Mouse (Mus musculus) limb, embryonic 10.5 days (tissue): ENCODE measurements around the gene Qpctl. TPM values are rescaled to one million over a fixed set of nuclear protein-coding genes. Genes with fewer than 3 reads are reported as not detected.
"Not testable (repeated sequence)": the region's sequence is repeated elsewhere in the genome, so short reads cannot be mapped to it uniquely, and the experiment has no call there.

Experiments
- DNase-seq: peaks from one replicate; pipeline ENCODE4 v3.0.0-alpha.2; 2017; ENCODE audit warnings: low spot score
- H3K27ac ChIP-seq: fragments of 300-500 bp; sonication (generic); 2 replicates; pipeline ENCODE4 v1.5.1; 2016; ENCODE audit warnings: mild to moderate bottlenecking
- H3K27me3 ChIP-seq: fragments of 300-500 bp; sonication (generic); 2 replicates; pipeline ENCODE4 v1.6.1; 2016; ENCODE audit warnings: low read depth, mild to moderate bottlenecking; ENCODE audit not compliant: poor library complexity, severe bottlenecking
- H3K36me3 ChIP-seq: fragments of 300-500 bp; sonication (generic); 2 replicates; pipeline ENCODE4 v1.6.1; 2016; ENCODE audit warnings: mild to moderate bottlenecking, moderate library complexity
- H3K4me1 ChIP-seq: fragments of 300-500 bp; sonication (generic); 2 replicates; pipeline ENCODE4 v1.6.1; 2016
- H3K4me3 ChIP-seq: fragments of 300-500 bp; sonication (generic); 2 replicates; pipeline ENCODE4 v1.5.1; 2016; ENCODE audit warnings: mild to moderate bottlenecking, moderate library complexity
- H3K9me3 ChIP-seq: fragments of 300-500 bp; sonication (generic); replicated peaks from 2 replicates; pipeline ENCODE4 v1.6.1; 2016; ENCODE audit warnings: mild to moderate bottlenecking
- WGBS: fragments of 180-500 bp; shearing (Covaris S2); methylation state at CpG from one replicate; pipeline ENCODE4 v1.1.7; 2016; 5-methylcytosine and 5-hydroxymethylcytosine counted together
- polyA plus RNA-seq: library from polyadenylated mRNA; unstranded; fragments of >200 nt; fragmentation: Nextera tagmentation; extraction: Ambion mirVana; gene quantifications from 2 replicates; pipeline ENCODE4 v1.2.1, GENCODE M21; 2016

Gene Qpctl
- polyA plus RNA-seq, 1 experiment from 2014 or later, result 14.4 TPM

- H3K36me3 ChIP-seq, result peaks cover 24% of the 10 kb centered on the region
- peaks cover 31% of the 10 kb centered on the region for H3K4me1 ChIP-seq
- peaks cover 57% of the 10 kb centered on the region for H3K27me3 ChIP-seq
- no peak overlapping the region for H3K4me3 ChIP-seq
- no peaks in the 10 kb centered on the region for H3K9me3 ChIP-seq
- H3K27ac ChIP-seq, result no peak overlapping the region
- WGBS, result 51% methylated on average over 11 of the region's 11 CpGs
- DNase-seq, result no peak
Observed at GRCm38 (mm10) chr7:19158601-19159000, 9.5 kb upstream of the Qpctl start.

GRCm38 (mm10) chr7:19157160-19157800 is 8.2 kb upstream of the Qpctl start:
- Histone ChIP-seq H3K4me3 (peak overlapping the region; percentile 28), H3K4me1 (peaks cover 27% of the 10 kb centered on the region), H3K36me3 (peaks cover 38% of the 10 kb centered on the region), H3K9me3 (no peaks in the 10 kb centered on the region), H3K27ac (peak overlapping the region; percentile 69), H3K27me3 (peaks cover 44% of the 10 kb centered on the region)
- DNase-seq, result peak; percentile 95
- WGBS, result 6% methylated on average over 30 of the region's 30 CpGs

GRCm38 (mm10) chr7:19155825-19156475 is 6.9 kb upstream of the Qpctl start:
- 54% methylated on average over 13 of the region's 13 CpGs for WGBS
- Histone ChIP-seq H3K27me3 (peaks cover 35% of the 10 kb centered on the region), H3K27ac (no peak overlapping the region), H3K4me3 (no peak overlapping the region), H3K36me3 (peaks cover 49% of the 10 kb centered on the region), H3K4me1 (peaks cover 31% of the 10 kb centered on the region), H3K9me3 (no peaks in the 10 kb centered on the region)
- no peak for DNase-seq

- Histone ChIP-seq H3K4me3 (no peak overlapping the region), H3K4me1 (peaks cover 30% of the 10 kb centered on the region), H3K9me3 (no peaks in the 10 kb centered on the region), H3K36me3 (peaks cover 49% of the 10 kb centered on the region), H3K27me3 (peaks cover 23% of the 10 kb centered on the region), H3K27ac (no peak overlapping the region)
- WGBS, result 88% methylated on average over 8 of the region's 8 CpGs
- DNase-seq, result no peak
Observed at GRCm38 (mm10) chr7:19154796-19155195, 5.7 kb upstream of the Qpctl start.

GRCm38 (mm10) chr7:19151121-19151520 is 2.0 kb upstream of the Qpctl start:
- not testable (repeated sequence) for DNase-seq, H3K27me3 ChIP-seq, H3K27ac ChIP-seq, H3K9me3 ChIP-seq
- 93% methylated on average over 10 of the region's 10 CpGs for WGBS
- Histone ChIP-seq H3K4me1 (peaks cover 29% of the 10 kb centered on the region), H3K36me3 (peaks cover 54% of the 10 kb centered on the region), H3K4me3 (peak overlapping the region; percentile 69)

- H3K36me3 ChIP-seq, result peaks cover 50% of the 10 kb centered on the region
- WGBS, result 0% methylated on average over 24 of the region's 24 CpGs
- H3K27ac ChIP-seq, result peak within 1 kb of the TSS; percentile 85
- peak within 1 kb of the TSS; percentile 69 for H3K4me3 ChIP-seq
- DNase-seq, result peak; percentile 99
- H3K9me3 ChIP-seq, result no peaks in the 10 kb centered on the region
- H3K27me3 ChIP-seq, result no peaks in the 10 kb centered on the region
- H3K4me1 ChIP-seq, result peaks cover 26% of the 10 kb centered on the region
Observed at GRCm38 (mm10) chr7:19149626-19150025, 535 bp upstream of the Qpctl start, which contains the start of gene Snrpd2. TSS of gene Snrpd2 (plus strand) at chr7:19149722.

- peak overlapping the region; percentile 85 for H3K27ac ChIP-seq
- H3K4me3 ChIP-seq, result peak overlapping the region; percentile 69
- 14% methylated on average over 20 of the region's 20 CpGs for WGBS
Observed at GRCm38 (mm10) chr7:19148180-19148874, 764 bp downstream of the Qpctl start.

GRCm38 (mm10) chr7:19147497-19148045 is 1.5 kb downstream of the Qpctl start:
- Histone ChIP-seq H3K4me1 (peaks cover 26% of the 10 kb centered on the region), H3K4me3 (peak overlapping the region; percentile 69; the same call in 1 of the 2 replicates), H3K27me3 (no peaks in the 10 kb centered on the region), H3K27ac (no peak overlapping the region), H3K36me3 (peaks cover 31% of the 10 kb centered on the region), H3K9me3 (no peaks in the 10 kb centered on the region)
- no peak for DNase-seq
- 50% methylated on average over 6 of the region's 6 CpGs for WGBS

More at GRCm38 (mm10) chr7:19148180-19148874, 764 bp downstream of the Qpctl start:
- no peaks in the 10 kb centered on the region for H3K9me3 ChIP-seq
- H3K4me1 ChIP-seq, result peaks cover 26% of the 10 kb centered on the region
- no peaks in the 10 kb centered on the region for H3K27me3 ChIP-seq
- no peak for DNase-seq
- peaks cover 37% of the 10 kb centered on the region for H3K36me3 ChIP-seq

GRCm38 (mm10) chr7:19146793-19147192 is 2.3 kb downstream of the Qpctl start:
- H3K36me3 ChIP-seq, result peaks cover 30% of the 10 kb centered on the region
- no peak overlapping the region for H3K27ac ChIP-seq
- no peak overlapping the region for H3K4me3 ChIP-seq
- no peaks in the 10 kb centered on the region for H3K27me3 ChIP-seq
- H3K9me3 ChIP-seq, result no peaks in the 10 kb centered on the region
- 86% methylated on average over 10 of the region's 10 CpGs for WGBS
- no peak for DNase-seq
- peaks cover 26% of the 10 kb centered on the region for H3K4me1 ChIP-seq

GRCm38 (mm10) chr7:19137380-19137779 is 11.7 kb downstream of the Qpctl start:
- no peaks in the 10 kb centered on the region for H3K4me1 ChIP-seq
- H3K27ac ChIP-seq, result no peak overlapping the region
- H3K27me3 ChIP-seq, result no peaks in the 10 kb centered on the region
- peaks cover 77% of the 10 kb centered on the region for H3K36me3 ChIP-seq
- no peaks in the 10 kb centered on the region for H3K9me3 ChIP-seq
- DNase-seq, result peak; percentile 65
- H3K4me3 ChIP-seq, result no peak overlapping the region
- 62% methylated on average over 5 of the region's 5 CpGs for WGBS

- no peak overlapping the region for H3K4me3 ChIP-seq
- no peak for DNase-seq
- 92% methylated on average over 38 of the region's 38 CpGs for WGBS
Observed at GRCm38 (mm10) chr7:19136673-19137334, 12.3 kb downstream of the Qpctl start.

GRCm38 (mm10) chr7:19136168-19136567 is 12.9 kb downstream of the Qpctl start:
- Histone ChIP-seq H3K9me3 (no peaks in the 10 kb centered on the region), H3K4me3 (no peak overlapping the region), H3K27ac (no peak overlapping the region), H3K27me3 (no peaks in the 10 kb centered on the region), H3K36me3 (peaks cover 70% of the 10 kb centered on the region), H3K4me1 (peaks cover 7% of the 10 kb centered on the region)
- no peak for DNase-seq
- WGBS, result 94% methylated on average over 13 of the region's 13 CpGs

More at GRCm38 (mm10) chr7:19136673-19137334, 12.3 kb downstream of the Qpctl start:
- H3K27ac ChIP-seq, result no peak overlapping the region
- peaks cover 2% of the 10 kb centered on the region for H3K4me1 ChIP-seq
- H3K36me3 ChIP-seq, result peaks cover 73% of the 10 kb centered on the region
- H3K27me3 ChIP-seq, result no peaks in the 10 kb centered on the region
- H3K9me3 ChIP-seq, result no peaks in the 10 kb centered on the region
